Mouse (Mus musculus) forebrain, embryonic 16.5 days (tissue): ENCODE measurements around the gene Ptgir. TPM values are rescaled to one million over a fixed set of nuclear protein-coding genes. Genes with fewer than 3 reads are reported as not detected.
A peak's percentile ranks its signal among the peaks of the same experiment; 100 is the strongest.

Source experiments
- ATAC-seq: fragments of 200-750 bp; cut with Nextera tagmentation; 2 replicates; pipeline ENCODE4 v1.8.0; 2017; ENCODE audit warnings: mild to moderate bottlenecking, moderate library complexity
- H3K27ac ChIP-seq: fragments of 300-500 bp; sonication (generic); 2 replicates; pipeline ENCODE4 v1.5.1; 2014; ENCODE audit warnings: low read length, control low read depth
- H3K27me3 ChIP-seq: fragments of 300-500 bp; sonication (generic); replicated peaks from 2 replicates; pipeline ENCODE4 v1.6.1; 2014; ENCODE audit warnings: low read length; ENCODE audit not compliant: control insufficient read depth, insufficient read depth
- H3K36me3 ChIP-seq: fragments of 300-500 bp; sonication (generic); 2 replicates; pipeline ENCODE4 v1.6.1; 2014; ENCODE audit not compliant: control insufficient read depth, insufficient read depth
- H3K4me1 ChIP-seq: fragments of 300-500 bp; sonication (generic); replicated peaks from 2 replicates; pipeline ENCODE4 v1.6.1; 2014; ENCODE audit warnings: low read length; ENCODE audit not compliant: control insufficient read depth, insufficient read depth
- H3K4me2 ChIP-seq: fragments of 300-500 bp; sonication (generic); 2 replicates; pipeline ENCODE4 v1.6.1; 2014; ENCODE audit warnings: mild to moderate bottlenecking, low read length, control low read depth
- H3K4me3 ChIP-seq: fragments of 300-500 bp; sonication (generic); replicated peaks from 2 replicates; pipeline ENCODE4 v1.5.1; 2014; ENCODE audit warnings: mild to moderate bottlenecking, low read length, control low read depth
- H3K9ac ChIP-seq: fragments of 300-500 bp; sonication (generic); replicated peaks from 2 replicates; pipeline ENCODE4 v1.6.1; 2014; ENCODE audit warnings: low read depth, low read length, control low read depth
- H3K9me3 ChIP-seq: fragments of 300-500 bp; sonication (generic); 2 replicates; pipeline ENCODE4 v1.6.1; 2016; ENCODE audit warnings: low read length; ENCODE audit not compliant: control insufficient read depth
- WGBS: fragments of 180-500 bp; shearing (Covaris S2); extraction: QIAGEN DNeasy Blood & Tissue Kit; methylation state at CpG from one replicate; pipeline ENCODE4 v1.1.7; 2014; 5-methylcytosine and 5-hydroxymethylcytosine counted together
- polyA plus RNA-seq: library from polyadenylated mRNA; unstranded; fragments of >200 nt; fragmentation: Nextera tagmentation; extraction: Ambion mirVana; gene quantifications from 2 replicates; pipeline ENCODE4 v1.2.1, GENCODE M21; 2015

Ptgir gene
- polyA plus RNA-seq, 1 experiment from 2014 or later: 0.15 TPM

GRCm38 (mm10) chr7:16895000-16895399 is 11.3 kb upstream of the Ptgir start:
- Histone ChIP-seq H3K9ac (peak overlapping the region; percentile 9; the same call in 1 of the 2 replicates), H3K27me3 (no peaks in the 10 kb centered on the region; the same call in 1 of the 2 replicates), H3K9me3 (no peaks in the 10 kb centered on the region), H3K4me1 (peaks cover 26% of the 10 kb centered on the region), H3K27ac (no peak overlapping the region; the same call in 1 of the 2 replicates), H3K36me3 (no peaks in the 10 kb centered on the region), H3K4me3 (peak overlapping the region; percentile 25), H3K4me2 (peak overlapping the region; percentile 51)
- peak; percentile 6; the same call in 1 of the 2 replicates for ATAC-seq
- under 1% methylated on average over 24 of the region's 24 CpGs for WGBS

- peaks cover 27% of the 10 kb centered on the region for H3K4me1 ChIP-seq
- H3K36me3 ChIP-seq: no peaks in the 10 kb centered on the region
- no peaks in the 10 kb centered on the region for H3K9me3 ChIP-seq
- no peak for ATAC-seq
- H3K27ac ChIP-seq: no peak overlapping the region
- no peak overlapping the region for H3K9ac ChIP-seq
- H3K27me3 ChIP-seq: no peaks in the 10 kb centered on the region; the same call in 1 of the 2 replicates
- 27% methylated on average over 10 of the region's 10 CpGs for WGBS
- peak overlapping the region; percentile 51 for H3K4me2 ChIP-seq
- peak overlapping the region; percentile 25 for H3K4me3 ChIP-seq
Measured at GRCm38 (mm10) chr7:16895511-16895910, 10.8 kb upstream of the Ptgir start.

- 24% methylated on average over 5 of the region's 5 CpGs for WGBS
- Histone ChIP-seq H3K27ac (no peak overlapping the region), H3K9ac (no peak overlapping the region), H3K9me3 (no peaks in the 10 kb centered on the region), H3K27me3 (no peaks in the 10 kb centered on the region), H3K4me2 (no peak overlapping the region), H3K4me3 (no peak overlapping the region), H3K4me1 (peaks cover 3% of the 10 kb centered on the region), H3K36me3 (no peaks in the 10 kb centered on the region)
- no peak for ATAC-seq
Measured at GRCm38 (mm10) chr7:16900526-16900925, 5.8 kb upstream of the Ptgir start.

- H3K9me3 ChIP-seq: no peaks in the 10 kb centered on the region
- H3K27me3 ChIP-seq: no peaks in the 10 kb centered on the region
- peaks cover 3% of the 10 kb centered on the region for H3K4me1 ChIP-seq
- no peak overlapping the region for H3K27ac ChIP-seq
- ATAC-seq: no peak
- no peaks in the 10 kb centered on the region for H3K36me3 ChIP-seq
- no peak overlapping the region for H3K4me2 ChIP-seq
- no peak overlapping the region for H3K9ac ChIP-seq
- WGBS: 78% methylated on average over 2 of the region's 2 CpGs
- no peak overlapping the region for H3K4me3 ChIP-seq
Measured at GRCm38 (mm10) chr7:16903439-16903955, 2.8 kb upstream of the Ptgir start.

- Histone ChIP-seq H3K9ac (no peak overlapping the region), H3K4me3 (no peak overlapping the region), H3K36me3 (no peaks in the 10 kb centered on the region), H3K4me1 (peaks cover 3% of the 10 kb centered on the region), H3K27ac (no peak overlapping the region), H3K4me2 (no peak overlapping the region), H3K9me3 (no peaks in the 10 kb centered on the region), H3K27me3 (no peaks in the 10 kb centered on the region)
- 62% methylated on average over 6 of the region's 10 CpGs for WGBS
- no peak for ATAC-seq
Measured at GRCm38 (mm10) chr7:16904120-16904675, 2.1 kb upstream of the Ptgir start.

GRCm38 (mm10) chr7:16905491-16906021 is 734 bp upstream of the Ptgir start:
- H3K4me2 ChIP-seq: no peak overlapping the region
- no peaks in the 10 kb centered on the region for H3K36me3 ChIP-seq
- no peaks in the 10 kb centered on the region for H3K9me3 ChIP-seq
- H3K4me3 ChIP-seq: no peak overlapping the region
- no peak overlapping the region for H3K27ac ChIP-seq
- no peak overlapping the region for H3K9ac ChIP-seq
- H3K27me3 ChIP-seq: no peaks in the 10 kb centered on the region
- ATAC-seq: no peak
- 61% methylated on average over 9 of the region's 9 CpGs for WGBS
- H3K4me1 ChIP-seq: peaks cover 1% of the 10 kb centered on the region

GRCm38 (mm10) chr7:16906889-16907559 is 734 bp downstream of the Ptgir start:
- H3K36me3 ChIP-seq: no peaks in the 10 kb centered on the region
- no peak overlapping the region for H3K4me3 ChIP-seq
- no peak overlapping the region for H3K27ac ChIP-seq
- H3K27me3 ChIP-seq: no peaks in the 10 kb centered on the region
- no peaks in the 10 kb centered on the region for H3K9me3 ChIP-seq
- H3K9ac ChIP-seq: no peak overlapping the region
- no peaks in the 10 kb centered on the region; the same call in 1 of the 2 replicates for H3K4me1 ChIP-seq
- ATAC-seq: no peak
- H3K4me2 ChIP-seq: no peak overlapping the region
- 94% methylated on average over 41 of the region's 41 CpGs for WGBS

- H3K4me1 ChIP-seq: no peaks in the 10 kb centered on the region; the same call in 1 of the 2 replicates
- no peak overlapping the region for H3K9ac ChIP-seq
- no peak overlapping the region for H3K4me2 ChIP-seq
- ATAC-seq: no peak
- H3K4me3 ChIP-seq: no peak overlapping the region
- no peak overlapping the region for H3K27ac ChIP-seq
- no peaks in the 10 kb centered on the region for H3K36me3 ChIP-seq
- 84% methylated on average over 7 of the region's 7 CpGs for WGBS
- no peaks in the 10 kb centered on the region for H3K9me3 ChIP-seq
- no peaks in the 10 kb centered on the region for H3K27me3 ChIP-seq
Measured at GRCm38 (mm10) chr7:16907842-16908241, 1.6 kb downstream of the Ptgir start.

GRCm38 (mm10) chr7:16908367-16908766 is 2.1 kb downstream of the Ptgir start:
- Histone ChIP-seq H3K4me1 (no peaks in the 10 kb centered on the region; the same call in 1 of the 2 replicates), H3K9ac (no peak overlapping the region), H3K4me2 (no peak overlapping the region), H3K4me3 (no peak overlapping the region), H3K36me3 (no peaks in the 10 kb centered on the region), H3K27ac (no peak overlapping the region), H3K27me3 (no peaks in the 10 kb centered on the region), H3K9me3 (no peaks in the 10 kb centered on the region)
- ATAC-seq: no peak
- WGBS: 54% methylated on average over 11 of the region's 11 CpGs
